7 mouse cellular contexts compared by ENCODE assay signal in genomic region chr10:79706406-79707094, GRCm38 (mm10). TPM values are rescaled to one million over a fixed set of nuclear protein-coding genes. Genes with fewer than 3 reads are reported as not detected.
DNase-seq lines count a peak whose midpoint lies in the region; ATAC-seq lines count a peak whose summit lies in the region.

No protein-coding gene starts in this region.

- peaks cover 30% of the 10 kb centered on the region for H3K36me3 ChIP-seq in lung, embryonic 15.5 days
- peaks cover 36% of the 10 kb centered on the region for H3K36me3 ChIP-seq in embryonic facial prominence, embryonic 15.5 days
- peaks cover 17% of the 10 kb centered on the region for H3K36me3 ChIP-seq in hindbrain, embryonic 15.5 days
- H3K36me3 ChIP-seq in midbrain, embryonic 16.5 days (ENCODE audit: control insufficient read depth, insufficient read depth, low read length) = peaks cover 16% of the 10 kb centered on the region; the same call in 1 of the 2 replicates

- no peak for ATAC-seq in lung, embryonic 15.5 days (ENCODE audit: borderline replicate concordance, extremely low read depth, low FRiP score, low TSS enrichment)
- no peak for ATAC-seq in embryonic facial prominence, embryonic 15.5 days (ENCODE audit: insufficient number of reproducible peaks, low FRiP score, low TSS enrichment, low read depth)
- ATAC-seq in hindbrain, embryonic 15.5 days (ENCODE audit: low FRiP score, low read depth) = no peak
- ATAC-seq in midbrain, embryonic 16.5 days = no peak

- peak overlapping the region; percentile 96 for H3K9ac ChIP-seq in lung, embryonic 15.5 days
- no peak overlapping the region; the same call in 1 of the 2 replicates for H3K9ac ChIP-seq in embryonic facial prominence, embryonic 15.5 days
- H3K9ac ChIP-seq in hindbrain, embryonic 15.5 days = 0 out of 2 replicates have a peak overlapping the region, but pooled peaks have one; percentile 93
- H3K9ac ChIP-seq in midbrain, embryonic 16.5 days (ENCODE audit: low read depth, low read length) = peak overlapping the region; percentile 89

- H3K4me1 ChIP-seq in lung, embryonic 15.5 days = peaks cover 52% of the 10 kb centered on the region
- peaks cover 35% of the 10 kb centered on the region for H3K4me1 ChIP-seq in embryonic facial prominence, embryonic 15.5 days
- H3K4me1 ChIP-seq in hindbrain, embryonic 15.5 days (replicated peaks) = peaks cover 33% of the 10 kb centered on the region
- peaks cover 30% of the 10 kb centered on the region for H3K4me1 ChIP-seq in midbrain, embryonic 16.5 days (ENCODE audit: control insufficient read depth, insufficient read depth, low read length)

- 80% methylated on average over 5 of the region's 5 CpGs for WGBS in lung, embryonic 15.5 days
- 81% methylated on average over 5 of the region's 5 CpGs for WGBS in embryonic facial prominence, embryonic 15.5 days
- WGBS in hindbrain, embryonic 15.5 days = 86% methylated on average over 5 of the region's 5 CpGs
- 86% methylated on average over 5 of the region's 5 CpGs for WGBS in midbrain, embryonic 16.5 days

- no peak overlapping the region for H3K27ac ChIP-seq in lung, embryonic 15.5 days
- H3K27ac ChIP-seq in embryonic facial prominence, embryonic 15.5 days (replicated peaks) = 0 out of 2 replicates have a peak overlapping the region, but pooled peaks have one; percentile 1
- H3K27ac ChIP-seq in hindbrain, embryonic 15.5 days (replicated peaks) = peak overlapping the region; percentile 40; the same call in 1 of the 2 replicates
- no peak overlapping the region for H3K27ac ChIP-seq in midbrain, embryonic 16.5 days (ENCODE audit: low read length)

- H3K4me3 ChIP-seq in lung, embryonic 15.5 days = peak overlapping the region; percentile 90
- H3K4me3 ChIP-seq in embryonic facial prominence, embryonic 15.5 days (replicated peaks) = no peak overlapping the region
- peak overlapping the region; percentile 85 for H3K4me3 ChIP-seq in hindbrain, embryonic 15.5 days
- peak overlapping the region; percentile 11; the same call in 1 of the 2 replicates for H3K4me3 ChIP-seq in midbrain, embryonic 16.5 days (ENCODE audit: low read depth, low read length)

- H3K27me3 ChIP-seq in lung, embryonic 15.5 days = no peaks in the 10 kb centered on the region
- no peaks in the 10 kb centered on the region for H3K27me3 ChIP-seq in embryonic facial prominence, embryonic 15.5 days
- H3K27me3 ChIP-seq in hindbrain, embryonic 15.5 days = no peaks in the 10 kb centered on the region
- H3K27me3 ChIP-seq in midbrain, embryonic 16.5 days (ENCODE audit: control insufficient read depth, insufficient read depth, low read depth, low read length) = no peaks in the 10 kb centered on the region

- H3K9me3 ChIP-seq in lung, embryonic 15.5 days = no peaks in the 10 kb centered on the region
- no peaks in the 10 kb centered on the region for H3K9me3 ChIP-seq in embryonic facial prominence, embryonic 15.5 days (replicated peaks)
- no peaks in the 10 kb centered on the region for H3K9me3 ChIP-seq in hindbrain, embryonic 15.5 days
- H3K9me3 ChIP-seq in midbrain, embryonic 16.5 days (replicated peaks; ENCODE audit: control insufficient read depth, low read length, poor library complexity, severe bottlenecking) = no peaks in the 10 kb centered on the region

- no peak for DNase-seq in lung, postnatal 36 days
- no peak for DNase-seq in left cerebral cortex, adult 9 months (ENCODE audit: low spot score in 2 of 2)
- DNase-seq in layer of hippocampus, adult 8-10 months (ENCODE audit: low spot score in 2 of 2) = no peak

- peak overlapping the region; percentile 70 for H3K4me2 ChIP-seq in lung, embryonic 15.5 days
- H3K4me2 ChIP-seq in embryonic facial prominence, embryonic 15.5 days (replicated peaks) = peak overlapping the region; percentile 78
- H3K4me2 ChIP-seq in hindbrain, embryonic 15.5 days = peak overlapping the region; percentile 95
- H3K4me2 ChIP-seq in midbrain, embryonic 16.5 days (ENCODE audit: low read length) = peak overlapping the region; percentile 69

RNA-seq across cellular contexts. Expression of gene Bsg, which starts 2.3 kb away (rescaled TPM):
- 1,102 and 1,152 TPM in 2 replicates for polyA plus RNA-seq in lung, embryonic 15.5 days (2015; fragmentation: Nextera tagmentation; extraction: Ambion mirVana)
- polyA plus RNA-seq in embryonic facial prominence, embryonic 15.5 days (2015; fragmentation: Nextera tagmentation; extraction: Ambion mirVana) = 837 and 902 TPM in 2 replicates
- polyA plus RNA-seq in hindbrain, embryonic 15.5 days (2015; fragmentation: Nextera tagmentation; extraction: Ambion mirVana) = 985 and 993 TPM in 2 replicates
- 844 and 915 TPM in 2 replicates for polyA plus RNA-seq in midbrain, embryonic 16.5 days (2015; fragmentation: Nextera tagmentation; extraction: Ambion mirVana)
- total RNA-seq in layer of hippocampus, adult 8-10 months (2022) = 100 to 1,000 TPM; 515 to 593 (median 535) TPM

RNA-seq across cellular contexts. Expression of gene Hcn2, which starts 9.9 kb away (rescaled TPM):
- polyA plus RNA-seq in lung, embryonic 15.5 days (2015; fragmentation: Nextera tagmentation; extraction: Ambion mirVana) = 0.05 and 0.10 TPM in 2 replicates
- polyA plus RNA-seq in embryonic facial prominence, embryonic 15.5 days (2015; fragmentation: Nextera tagmentation; extraction: Ambion mirVana) = 0.07 and 0.13 TPM in 2 replicates
- polyA plus RNA-seq in hindbrain, embryonic 15.5 days (2015; fragmentation: Nextera tagmentation; extraction: Ambion mirVana) = 2.6 and 2.8 TPM in 2 replicates
- 0.87 and 0.89 TPM in 2 replicates for polyA plus RNA-seq in midbrain, embryonic 16.5 days (2015; fragmentation: Nextera tagmentation; extraction: Ambion mirVana)
- 100 to 1,000 TPM; 120 to 128 (median 121) TPM for total RNA-seq in layer of hippocampus, adult 8-10 months (2022)

RNA-seq across cellular contexts. Expression of gene Gzmm, which starts 17.7 kb away (rescaled TPM):
- 0.86 and 0.89 TPM in 2 replicates for polyA plus RNA-seq in lung, embryonic 15.5 days (2015; fragmentation: Nextera tagmentation; extraction: Ambion mirVana)
- 0.89 and 1.5 TPM in 2 replicates for polyA plus RNA-seq in embryonic facial prominence, embryonic 15.5 days (2015; fragmentation: Nextera tagmentation; extraction: Ambion mirVana)
- 1.3 and 1.4 TPM in 2 replicates for polyA plus RNA-seq in hindbrain, embryonic 15.5 days (2015; fragmentation: Nextera tagmentation; extraction: Ambion mirVana)
- 1.6 and 1.8 TPM in 2 replicates for polyA plus RNA-seq in midbrain, embryonic 16.5 days (2015; fragmentation: Nextera tagmentation; extraction: Ambion mirVana)
- 1 to 10 TPM; 2.3 to 3.5 (median 3.3) TPM for total RNA-seq in layer of hippocampus, adult 8-10 months (2022)

RNA-seq across cellular contexts. Expression of gene Cdc34, which starts 24.6 kb away (rescaled TPM):
- polyA plus RNA-seq in lung, embryonic 15.5 days (2015; fragmentation: Nextera tagmentation; extraction: Ambion mirVana) = 79.5 and 82.0 TPM in 2 replicates
- polyA plus RNA-seq in embryonic facial prominence, embryonic 15.5 days (2015; fragmentation: Nextera tagmentation; extraction: Ambion mirVana) = 94.8 and 96.8 TPM in 2 replicates
- 82.4 and 91.7 TPM in 2 replicates for polyA plus RNA-seq in hindbrain, embryonic 15.5 days (2015; fragmentation: Nextera tagmentation; extraction: Ambion mirVana)
- 73.1 and 81.9 TPM in 2 replicates for polyA plus RNA-seq in midbrain, embryonic 16.5 days (2015; fragmentation: Nextera tagmentation; extraction: Ambion mirVana)
- total RNA-seq in layer of hippocampus, adult 8-10 months (2022) = 10 to 100 TPM; 57.9 to 67.0 (median 66.1) TPM

RNA-seq across cellular contexts. Expression of gene Tpgs1, which starts 37.4 kb away (rescaled TPM):
- 61.7 and 65.9 TPM in 2 replicates for polyA plus RNA-seq in lung, embryonic 15.5 days (2015; fragmentation: Nextera tagmentation; extraction: Ambion mirVana)
- 62.4 and 63.6 TPM in 2 replicates for polyA plus RNA-seq in embryonic facial prominence, embryonic 15.5 days (2015; fragmentation: Nextera tagmentation; extraction: Ambion mirVana)
- polyA plus RNA-seq in hindbrain, embryonic 15.5 days (2015; fragmentation: Nextera tagmentation; extraction: Ambion mirVana) = 102 and 107 TPM in 2 replicates
- polyA plus RNA-seq in midbrain, embryonic 16.5 days (2015; fragmentation: Nextera tagmentation; extraction: Ambion mirVana) = 96.1 and 107 TPM in 2 replicates
- 10 to 100 TPM; 48.4 to 72.6 (median 64.3) TPM for total RNA-seq in layer of hippocampus, adult 8-10 months (2022)

Comparison
In these comparisons a context has a peak if more than half of its experiments do, and no peak if none do; other contexts are left out.
1. H3K27ac ChIP-seq: peak in embryonic facial prominence, embryonic 15.5 days (single experiment) and hindbrain, embryonic 15.5 days (single experiment); none in lung, embryonic 15.5 days (single experiment) and midbrain, embryonic 16.5 days (single experiment).
2. Peak in every context shown above with its lines, with median percentiles within 50 percentile points of each other: H3K4me2 ChIP-seq.